8 mouse cellular contexts compared by ENCODE assay signal in the genomic region with DNA sequence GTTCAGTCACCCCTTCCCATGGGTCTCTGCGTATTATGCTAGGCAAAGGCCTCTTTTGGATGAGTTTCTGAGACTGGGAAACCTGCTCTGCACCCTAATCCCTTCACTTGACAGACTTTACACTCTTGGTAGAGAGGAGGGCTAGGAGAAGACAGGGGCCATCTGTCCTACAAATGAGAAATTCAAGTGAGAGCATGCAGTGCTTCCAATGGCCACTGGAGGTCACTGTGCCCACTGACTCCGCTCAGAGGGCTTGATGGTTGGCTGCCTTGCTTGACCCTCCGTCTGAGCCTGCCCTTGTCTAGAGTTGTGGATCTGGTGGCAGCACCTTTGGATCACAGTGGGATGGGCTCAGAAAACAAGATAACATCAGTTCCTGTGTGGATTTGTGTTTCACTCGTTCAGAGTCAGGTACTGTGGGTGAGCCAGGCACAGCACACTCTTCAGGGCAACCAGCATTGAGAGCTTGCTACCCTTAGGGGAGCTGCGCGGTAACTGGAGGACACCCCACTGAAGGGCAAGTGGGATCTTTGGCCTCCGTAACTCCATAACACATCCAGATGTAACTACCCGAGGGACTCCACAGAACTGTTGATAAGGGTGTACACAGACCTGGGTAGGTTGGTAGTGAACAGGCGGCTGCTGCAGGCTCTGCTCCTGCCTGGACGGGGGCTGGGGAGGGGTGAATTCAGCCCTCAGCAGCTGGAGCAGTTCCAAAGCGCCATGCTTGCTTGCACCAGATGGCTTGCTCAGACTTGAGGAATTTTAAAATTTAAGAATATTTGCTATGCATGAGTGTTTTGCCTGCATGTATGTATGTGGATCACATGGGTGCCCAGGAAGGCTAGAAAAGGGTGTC. TPM values are rescaled to one million over a fixed set of nuclear protein-coding genes. Genes with fewer than 3 reads are reported as not detected.
DNase-seq lines count a peak whose midpoint lies in the region; ATAC-seq lines count a peak whose summit lies in the region.

No protein-coding gene starts in this region.

- H3K9me3 ChIP-seq in intestine, embryonic 16.5 days (ENCODE audit: control insufficient read depth, low read length) = no peaks in the 10 kb centered on the region
- H3K9me3 ChIP-seq in midbrain, embryonic 13.5 days = no peaks in the 10 kb centered on the region

- no peak overlapping the region for H3K4me3 ChIP-seq in intestine, embryonic 16.5 days (ENCODE audit: low read length)
- no peak overlapping the region for H3K4me3 ChIP-seq in midbrain, embryonic 13.5 days (replicated peaks)

- H3K4me2 ChIP-seq in intestine, embryonic 16.5 days (ENCODE audit: low read depth, low read length) = no peak overlapping the region
- no peak overlapping the region for H3K4me2 ChIP-seq in midbrain, embryonic 13.5 days (replicated peaks)

- ATAC-seq in intestine, embryonic 16.5 days = peak; percentile 52
- peak; percentile 67 for ATAC-seq in midbrain, embryonic 13.5 days

- H3K27me3 ChIP-seq in intestine, embryonic 16.5 days (replicated peaks; ENCODE audit: control insufficient read depth, insufficient read depth, low read length) = no peaks in the 10 kb centered on the region
- no peaks in the 10 kb centered on the region for H3K27me3 ChIP-seq in midbrain, embryonic 13.5 days
- H3K27me3 ChIP-seq in splenic B cell, adult 2 months (ENCODE audit: control insufficient read depth, insufficient read depth, low read length, poor library complexity, severe bottlenecking) = no peaks in the 10 kb centered on the region

- DNase-seq in 3T3-L1 (ENCODE audit: low read depth, low spot score) = peak; percentile 83
- peak; percentile 32 for DNase-seq in Muller cell, postnatal 12 days (ENCODE audit: inconsistent ontology term)
- DNase-seq in cerebellum, postnatal 25 days = peak; percentile 69 to 74
- DNase-seq in frontal cortex, adult 2 months (ENCODE audit: extremely low spot score in 1 of 2, low spot score in 1 of 2) = peak; percentile 30 to 81
- peak; percentile 73 for DNase-seq in left cerebral cortex, postnatal 4 days
- DNase-seq in splenic B cell, adult 2 months (ENCODE audit: low read depth, low spot score) = peak; percentile 69

- WGBS in intestine, embryonic 16.5 days = 56% methylated on average over 11 of the region's 11 CpGs
- 73% methylated on average over 11 of the region's 11 CpGs for WGBS in midbrain, embryonic 13.5 days

- no peak overlapping the region; the same call in 1 of the 2 replicates for H3K27ac ChIP-seq in intestine, embryonic 16.5 days (ENCODE audit: low read length)
- H3K27ac ChIP-seq in midbrain, embryonic 13.5 days = no peak overlapping the region

- peaks cover 8% of the 10 kb centered on the region; the same call in 1 of the 2 replicates for H3K4me1 ChIP-seq in intestine, embryonic 16.5 days (ENCODE audit: control insufficient read depth, insufficient read depth, low read length)
- no peaks in the 10 kb centered on the region for H3K4me1 ChIP-seq in midbrain, embryonic 13.5 days (replicated peaks)

- intact Hi-C loops in left cerebral cortex, postnatal 4 days (cut with DNase I) = no loop called here

- 0 out of 2 replicates have a peak, but pooled peaks cover 4% of the 10 kb centered on the region for H3K36me3 ChIP-seq in intestine, embryonic 16.5 days (ENCODE audit: control insufficient read depth, insufficient read depth, low read length)
- peaks cover 3% of the 10 kb centered on the region for H3K36me3 ChIP-seq in midbrain, embryonic 13.5 days
- no peaks in the 10 kb centered on the region for H3K36me3 ChIP-seq in splenic B cell, adult 2 months (ENCODE audit: control insufficient read depth, insufficient read depth, low read length, poor library complexity, severe bottlenecking)

- H3K9ac ChIP-seq in intestine, embryonic 16.5 days (ENCODE audit: low read depth, low read length) = no peak overlapping the region
- no peak overlapping the region for H3K9ac ChIP-seq in midbrain, embryonic 13.5 days (replicated peaks)

RNA-seq across cellular contexts. Expression of a gene that starts 22.7 kb away (rescaled TPM):
- polyA plus RNA-seq in frontal cortex, adult 2 months (2012; rRNA removed) = 1.3 and 1.4 TPM in 2 replicates
- 45.1 and 53.5 TPM in 2 replicates for polyA plus RNA-seq in intestine, embryonic 16.5 days (2015; fragmentation: Nextera tagmentation; extraction: Ambion mirVana)
- total RNA-seq in left cerebral cortex, postnatal 4 days (2021) = 1 to 10 TPM; 7.6 to 8.2 TPM
- 32.3 and 34.3 TPM in 2 replicates for polyA plus RNA-seq in midbrain, embryonic 13.5 days (2015; fragmentation: Nextera tagmentation; extraction: Ambion mirVana)

Comparison
In these comparisons a context has a peak if more than half of its experiments do, and no peak if none do; other contexts are left out.
1. DNase-seq: peak in every context shown above with its lines; median percentile 83 in 3T3-L1; 73 in left cerebral cortex, postnatal 4 days; 72 in cerebellum, postnatal 25 days; 69 in splenic B cell, adult 2 months; 56 in frontal cortex, adult 2 months; 32 in Muller cell, postnatal 12 days.
2. RNA of a gene that starts 22.7 kb away (polyA plus RNA-seq): 45.1 to 53.5 TPM in intestine, embryonic 16.5 days and 32.3 to 34.3 TPM in midbrain, embryonic 13.5 days; 1.3 to 1.4 TPM in frontal cortex, adult 2 months; every median in the first group is over 10 times any median in the second.